Mouse (Mus musculus) limb, embryonic 11.5 days (tissue): ENCODE measurements around the gene Dand5. TPM values are rescaled to one million over a fixed set of nuclear protein-coding genes. Genes with fewer than 3 reads are reported as not detected.

Source experiments
- ATAC-seq: fragments of 200-750 bp; cut with Nextera tagmentation; 2 replicates; pipeline ENCODE4 v1.8.0; 2017; ENCODE audit warnings: low read depth; ENCODE audit not compliant: insufficient number of reproducible peaks, low FRiP score, low TSS enrichment
- DNase-seq: peaks from one replicate; pipeline ENCODE4 v3.0.0-alpha.2; 2015; ENCODE audit warnings: low spot score
- H3K27ac ChIP-seq: fragments of 300-500 bp; sonication (generic); replicated peaks from 2 replicates; pipeline ENCODE4 v1.5.1; 2014; ENCODE audit warnings: low read depth, mild to moderate bottlenecking, low read length
- H3K27me3 ChIP-seq: fragments of 300-500 bp; sonication (generic); 2 replicates; pipeline ENCODE4 v1.6.1; 2014; ENCODE audit warnings: mild to moderate bottlenecking, low read length, mixed read lengths; ENCODE audit not compliant: control insufficient read depth, insufficient read depth
- H3K36me3 ChIP-seq: fragments of 300-500 bp; sonication (generic); 2 replicates; pipeline ENCODE4 v1.6.1; 2014; ENCODE audit warnings: mild to moderate bottlenecking, low read length, moderate library complexity, mixed read lengths; ENCODE audit not compliant: control insufficient read depth, insufficient read depth
- H3K4me1 ChIP-seq: fragments of 300-500 bp; sonication (generic); 2 replicates; pipeline ENCODE4 v1.6.1; 2014; ENCODE audit warnings: low read length, mixed read lengths; ENCODE audit not compliant: control insufficient read depth, insufficient read depth
- H3K4me2 ChIP-seq: fragments of 300-500 bp; sonication (generic); 2 replicates; pipeline ENCODE4 v1.6.1; 2014; ENCODE audit warnings: low read depth, mild to moderate bottlenecking, moderate library complexity; ENCODE audit not compliant: severe bottlenecking
- H3K4me3 ChIP-seq: fragments of 300-500 bp; sonication (generic); 2 replicates; pipeline ENCODE4 v1.5.1; 2014; ENCODE audit warnings: low read depth, low read length
- H3K9ac ChIP-seq: fragments of 300-500 bp; sonication (generic); 2 replicates; pipeline ENCODE4 v1.6.1; 2014; ENCODE audit warnings: mild to moderate bottlenecking, low read length
- H3K9me3 ChIP-seq: fragments of 300-500 bp; sonication (generic); 2 replicates; pipeline ENCODE4 v1.6.1; 2016; ENCODE audit warnings: low read length; ENCODE audit not compliant: control insufficient read depth
- WGBS: fragments of 180-500 bp; shearing (Covaris S2); extraction: QIAGEN DNeasy Blood & Tissue Kit; methylation state at CpG from one replicate; pipeline ENCODE4 v1.1.7; 2014; 5-methylcytosine and 5-hydroxymethylcytosine counted together
- microRNA-seq: library from miRNA; unstranded; fragments of <30 nt; microRNA quantifications from one replicate; pipeline ENCODE4, GENCODE M21; 2016
- polyA plus RNA-seq: library from polyadenylated mRNA; unstranded; fragments of >200 nt; fragmentation: Nextera tagmentation; extraction: Ambion mirVana; gene quantifications from 2 replicates; pipeline ENCODE4 v1.2.1, GENCODE M21; 2014

Gene Dand5
- polyA plus RNA-seq, 1 experiment from 2014 or later = 3.9 TPM

- Histone ChIP-seq H3K27ac (no peak overlapping the region; the same call in 1 of the 2 replicates), H3K4me3 (no peak overlapping the region), H3K9ac (no peak overlapping the region), H3K9me3 (no peaks in the 10 kb centered on the region), H3K4me1 (peaks cover 4% of the 10 kb centered on the region; the same call in 1 of the 2 replicates), H3K4me2 (no peak overlapping the region), H3K36me3 (no peaks in the 10 kb centered on the region), H3K27me3 (peaks cover 63% of the 10 kb centered on the region)
- no peak for DNase-seq
- WGBS = 74% methylated on average over 9 of the region's 9 CpGs
- ATAC-seq = no peak
Observed at GRCm38 (mm10) chr8:84766422-84766821, 56.2 kb downstream of the Dand5 start.

- peaks cover 60% of the 10 kb centered on the region for H3K27me3 ChIP-seq
- H3K4me1 ChIP-seq = peaks cover 3% of the 10 kb centered on the region; the same call in 1 of the 2 replicates
- no peak overlapping the region for H3K9ac ChIP-seq
- H3K4me2 ChIP-seq = no peak overlapping the region
- no peak overlapping the region; the same call in 1 of the 2 replicates for H3K27ac ChIP-seq
- no peaks in the 10 kb centered on the region for H3K36me3 ChIP-seq
- DNase-seq (no peak), ATAC-seq (no peak)
- 26% methylated on average over 10 of the region's 10 CpGs for WGBS
- no peaks in the 10 kb centered on the region for H3K9me3 ChIP-seq
- H3K4me3 ChIP-seq = no peak overlapping the region
Observed at GRCm38 (mm10) chr8:84765629-84766028, 57.0 kb downstream of the Dand5 start.

Small RNA genes lying within 50 kb of the gene (microRNA-seq; reads per million reads assigned to microRNA genes)
- gene Mir7069 = 7.3 reads per million, percentile 17 among the genes with 10 or more reads in this experiment

Other genes starting within 250 kb of the Dand5 start
- 149 and 156 TPM in 2 replicates for gene Ier2, start 160.0 kb downstream of the Dand5 start, polyA plus RNA-seq
- 65.7 and 65.9 TPM in 2 replicates for gene Trmt1, start 136.5 kb downstream of the Dand5 start, polyA plus RNA-seq
- gene Nacc1, start 135.0 kb downstream of the Dand5 start, polyA plus RNA-seq = 26.4 and 26.7 TPM in 2 replicates
- gene Lyl1, start 121.4 kb downstream of the Dand5 start, polyA plus RNA-seq = 3.9 and 4.8 TPM in 2 replicates
- gene G430095P16Rik, start 99.8 kb downstream of the Dand5 start, polyA plus RNA-seq = 7.7 and 8.6 TPM in 2 replicates
- 4.6 TPM in 2 replicates for gene Nfix, start 22.5 kb downstream of the Dand5 start, polyA plus RNA-seq
- gene Gadd45gip1, start 8.7 kb upstream of the Dand5 start, polyA plus RNA-seq = 45.0 and 46.7 TPM in 2 replicates
- gene Rad23a, start 17.8 kb upstream of the Dand5 start, polyA plus RNA-seq = 93.1 and 93.4 TPM in 2 replicates
- gene Calr, start 24.1 kb upstream of the Dand5 start, polyA plus RNA-seq = 854 and 918 TPM in 2 replicates
- gene Farsa, start 34.2 kb upstream of the Dand5 start, polyA plus RNA-seq = 99.9 and 105 TPM in 2 replicates
- 86.5 and 89.0 TPM in 2 replicates for gene Syce2, start 49.3 kb upstream of the Dand5 start, polyA plus RNA-seq
- gene Gcdh, start 71.1 kb upstream of the Dand5 start, polyA plus RNA-seq = 42.1 and 43.3 TPM in 2 replicates
- gene Klf1, start 79.1 kb upstream of the Dand5 start, polyA plus RNA-seq = 9.1 and 11.0 TPM in 2 replicates
- gene Dnase2a, start 85.7 kb upstream of the Dand5 start, polyA plus RNA-seq = 8.2 and 8.6 TPM in 2 replicates
- 0.17 and 0.71 TPM in 2 replicates for gene Mast1, start 114.5 kb upstream of the Dand5 start, polyA plus RNA-seq
- 0.16 TPM in 1 of 2 replicates, not detected in the other for gene Rtbdn, start 124.2 kb upstream of the Dand5 start, polyA plus RNA-seq
- gene Gm49661, start 146.6 kb upstream of the Dand5 start, polyA plus RNA-seq = not detected in 2 replicates
- gene Prdx2, start 146.8 kb upstream of the Dand5 start, polyA plus RNA-seq = 1,235 and 1,326 TPM in 2 replicates
- gene Rnaseh2a, start 146.9 kb upstream of the Dand5 start, polyA plus RNA-seq = 127 and 133 TPM in 2 replicates
- gene Junb, start 155.9 kb upstream of the Dand5 start, polyA plus RNA-seq = 7.2 and 7.7 TPM in 2 replicates
- gene Hook2, start 167.8 kb upstream of the Dand5 start, polyA plus RNA-seq = 14.5 and 15.2 TPM in 2 replicates
- gene Best2, start 191.7 kb upstream of the Dand5 start, polyA plus RNA-seq = not detected in 2 replicates
- gene Asna1, start 202.5 kb upstream of the Dand5 start, polyA plus RNA-seq = 119 and 131 TPM in 2 replicates
- 194 and 197 TPM in 2 replicates for gene Trir, start 204.0 kb upstream of the Dand5 start, polyA plus RNA-seq
- gene Tnpo2, start 214.1 kb upstream of the Dand5 start, polyA plus RNA-seq = 12.7 and 16.3 TPM in 2 replicates
- gene Fbxw9, start 237.2 kb upstream of the Dand5 start, polyA plus RNA-seq = 21.0 and 21.2 TPM in 2 replicates
- gene Gm5741, start 245.2 kb upstream of the Dand5 start, polyA plus RNA-seq = 0.75 TPM in 1 of 2 replicates, not detected in the other
- gene Dhps, start 248.9 kb upstream of the Dand5 start, polyA plus RNA-seq = 69.4 and 73.8 TPM in 2 replicates